Mouse (Mus musculus) myocyte (in vitro differentiated cells): ENCODE data around the gene Tcl1b5.
"Not testable (repeated sequence)": the region's sequence is repeated elsewhere in the genome, so short reads cannot be mapped to it uniquely, and the experiment has no call there.

ENCODE experiments used
- CEBPB ChIP-seq: IDR thresholded peaks from 2 replicates; pipeline ENCODE4 v1.6.1; 2011; ENCODE audit warnings: mild to moderate bottlenecking, moderate library complexity; ENCODE audit not compliant: poor library complexity, insufficient read depth, severe bottlenecking
- USF1 ChIP-seq: IDR thresholded peaks from one replicate; pipeline ENCODE4 v1.6.1; 2011; ENCODE audit warnings: low read depth, mild to moderate bottlenecking, control low read depth, moderate library complexity

DNA sequence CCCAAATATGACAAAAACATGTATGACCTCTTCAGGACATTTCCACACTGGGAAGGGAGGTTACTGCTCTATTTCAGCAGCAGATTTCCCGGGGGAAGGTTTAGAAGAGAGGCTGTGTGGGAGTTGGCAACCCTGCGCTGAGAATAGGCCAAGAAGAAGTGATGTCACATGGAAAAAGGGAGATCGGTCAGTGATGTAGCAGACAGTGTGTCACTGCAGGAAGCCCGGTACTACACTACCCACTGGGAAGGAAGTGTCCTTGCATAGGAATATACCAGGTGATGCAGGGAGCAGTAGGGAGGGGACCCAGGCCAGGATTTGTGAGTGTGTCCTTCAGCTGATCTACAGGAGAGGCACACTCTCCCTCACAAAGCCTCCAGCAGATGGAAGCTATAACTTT, 20.9 kb upstream of the Tcl1b5 start:
- not testable (repeated sequence) for TF ChIP-seq USF1, CEBPB
